Mouse (Mus musculus) G1E (cell line): ENCODE results near the gene Traf6.

ENCODE experiments used
- CTCF ChIP-seq: IDR thresholded peaks from 2 replicates; pipeline ENCODE4 v1.5.1; 2012; ENCODE audit warnings: low read depth, low read length, inconsistent platforms, mixed read lengths
- GATA1 ChIP-seq: IDR thresholded peaks from 2 replicates; pipeline ENCODE4 v1.6.1; 2012; ENCODE audit warnings: borderline replicate concordance, low read length, inconsistent platforms, mixed read lengths
- GATA2 ChIP-seq: IDR thresholded peaks from 2 replicates; pipeline ENCODE4 v1.6.1; 2012; ENCODE audit warnings: low read depth, low read length, inconsistent platforms, borderline replicate concordance
- POLR2AphosphoS5 ChIP-seq: IDR thresholded peaks from 2 replicates; pipeline ENCODE4 v1.6.1; 2012; ENCODE audit warnings: low read depth, low read length, inconsistent platforms; ENCODE audit not compliant: insufficient replicate concordance
- TAL1 ChIP-seq: conservative IDR thresholded peaks from 2 replicates; pipeline ENCODE4 v1.6.1; 2012; ENCODE audit warnings: low read depth, low read length, inconsistent platforms, mixed read lengths

- TF ChIP-seq CTCF (no peak), POLR2AphosphoS5 (no peak), GATA1 (no peak), TAL1 (no peak), GATA2 (no peak)
Measured at GRCm38 (mm10) chr2:101650446-101650845, 27.8 kb upstream of the Traf6 start.
